ENCODE assay signal across 8 mouse cellular contexts in the genomic region with DNA sequence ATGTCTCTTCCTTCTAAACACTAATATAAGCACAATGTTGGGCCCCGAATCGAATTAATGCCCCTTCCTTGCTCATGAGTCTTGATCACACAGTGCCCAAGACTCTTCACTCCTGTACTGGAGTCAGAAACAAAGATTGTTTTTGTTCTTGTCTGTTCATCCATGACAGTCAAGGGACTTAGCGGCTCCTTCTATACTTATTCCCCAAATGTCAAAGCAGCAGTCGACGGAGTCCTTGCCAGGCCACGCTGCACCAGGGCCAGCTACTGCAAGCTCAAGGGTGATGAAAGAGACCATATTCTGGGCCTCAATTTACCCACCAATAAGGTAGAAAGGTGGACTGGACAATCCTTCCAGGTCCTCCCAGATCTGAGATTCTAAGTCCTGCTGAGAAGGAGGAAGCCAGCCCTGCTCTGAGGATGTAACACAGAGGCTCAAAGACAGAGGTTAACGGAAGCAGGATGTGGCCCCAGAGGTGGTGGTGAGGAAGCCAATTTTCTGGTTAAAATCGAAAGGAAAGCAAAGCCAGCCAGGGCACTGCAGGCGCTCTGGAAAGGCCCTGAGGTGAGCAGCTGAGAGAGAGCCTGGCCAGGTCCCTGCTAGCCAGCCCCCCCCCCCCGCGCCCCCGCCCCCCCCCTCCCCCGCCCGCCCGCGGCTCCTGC. TPM values are rescaled to one million over a fixed set of nuclear protein-coding genes. Genes with fewer than 3 reads are reported as not detected.
DNase-seq lines count a peak whose midpoint lies in the region; ATAC-seq lines count a peak whose summit lies in the region.
"Had no signal": no experiment of that assay in that cellular context is flagged by ENCODE, and none has a peak within 500 bp of the region (broad histone marks: within the 10 kb centered on the region; RNA-seq: fewer than 3 reads in every experiment).

No protein-coding gene starts in this region.

- H3K9ac ChIP-seq in midbrain, embryonic 12.5 days (replicated peaks), result no peak overlapping the region
- no peak overlapping the region for H3K9ac ChIP-seq in midbrain, embryonic 16.5 days (ENCODE audit: low read depth, low read length)
- peak overlapping the region; percentile 33; the same call in 1 of the 2 replicates for H3K9ac ChIP-seq in liver, embryonic 15.5 days

- H3K27ac ChIP-seq in midbrain, embryonic 12.5 days (replicated peaks), result no peak overlapping the region
- no peak overlapping the region; the same call in 1 of the 2 replicates for H3K27ac ChIP-seq in midbrain, embryonic 16.5 days (ENCODE audit: low read length)
- H3K27ac ChIP-seq in liver, embryonic 15.5 days (replicated peaks), result peak overlapping the region; percentile 89

- H3K36me3 ChIP-seq in midbrain, embryonic 12.5 days, result no peaks in the 10 kb centered on the region
- no peaks in the 10 kb centered on the region for H3K36me3 ChIP-seq in midbrain, embryonic 16.5 days (ENCODE audit: control insufficient read depth, insufficient read depth, low read length)
- peaks cover 75% of the 10 kb centered on the region for H3K36me3 ChIP-seq in liver, embryonic 15.5 days (replicated peaks)

- ATAC-seq in midbrain, embryonic 12.5 days (ENCODE audit: low FRiP score, low read depth), result no peak
- ATAC-seq in midbrain, embryonic 16.5 days, result no peak
- ATAC-seq in common myeloid progenitor, adult 5-6 weeks (replicated peaks; ENCODE audit: low read depth, poor library complexity, severe bottlenecking), result peak; percentile 65
- ATAC-seq in inflammation-experienced regulatory T-cells, adult 6 months, result peak; percentile 96
- ATAC-seq in liver, embryonic 15.5 days (ENCODE audit: insufficient read depth), result no peak

- peak; percentile 74 to 76 for DNase-seq in thymus, postnatal 10 days (ENCODE audit: low spot score in 2 of 2)
- DNase-seq in embryo, embryonic 10.5 days (ENCODE audit: low spot score), result no peak

- H3K27me3 ChIP-seq in midbrain, embryonic 12.5 days, result peaks cover 33% of the 10 kb centered on the region
- H3K27me3 ChIP-seq in midbrain, embryonic 16.5 days (ENCODE audit: control insufficient read depth, insufficient read depth, low read depth, low read length), result no peaks in the 10 kb centered on the region
- no peaks in the 10 kb centered on the region for H3K27me3 ChIP-seq in liver, embryonic 15.5 days

- peaks cover 50% of the 10 kb centered on the region for H3K4me1 ChIP-seq in midbrain, embryonic 12.5 days
- H3K4me1 ChIP-seq in midbrain, embryonic 16.5 days (ENCODE audit: control insufficient read depth, insufficient read depth, low read length), result peaks cover 17% of the 10 kb centered on the region
- peaks cover 81% of the 10 kb centered on the region for H3K4me1 ChIP-seq in liver, embryonic 15.5 days (replicated peaks)

- H3K4me3 ChIP-seq in midbrain, embryonic 12.5 days, result no peak overlapping the region
- H3K4me3 ChIP-seq in midbrain, embryonic 16.5 days (ENCODE audit: low read depth, low read length), result no peak overlapping the region
- peak overlapping the region; percentile 81 for H3K4me3 ChIP-seq in liver, embryonic 15.5 days (replicated peaks)
- H3K4me3 ChIP-seq: myocyte had no signal

- no peaks in the 10 kb centered on the region for H3K9me3 ChIP-seq in midbrain, embryonic 12.5 days
- H3K9me3 ChIP-seq in midbrain, embryonic 16.5 days (replicated peaks; ENCODE audit: control insufficient read depth, low read length, poor library complexity, severe bottlenecking), result no peaks in the 10 kb centered on the region
- no peaks in the 10 kb centered on the region for H3K9me3 ChIP-seq in liver, embryonic 15.5 days (replicated peaks)

- 0 out of 2 replicates have a peak overlapping the region, but pooled peaks have one; percentile 11 for H3K4me2 ChIP-seq in midbrain, embryonic 12.5 days (replicated peaks)
- H3K4me2 ChIP-seq in midbrain, embryonic 16.5 days (ENCODE audit: low read length), result no peak overlapping the region
- H3K4me2 ChIP-seq in liver, embryonic 15.5 days, result peak overlapping the region; percentile 76

- 36% methylated on average over 9 of the region's 16 CpGs for WGBS in midbrain, embryonic 12.5 days
- 36% methylated on average over 9 of the region's 16 CpGs for whole genome bisulfite sequencing in midbrain, embryonic 16.5 days
- WGBS in liver, embryonic 15.5 days (ENCODE audit: insufficient replicate concordance), result 45% methylated on average over 12 of the region's 16 CpGs

RNA-seq across cellular contexts. Expression of a gene that starts 8.2 kb away (rescaled TPM):
- polyA plus RNA-seq in midbrain, embryonic 12.5 days (2016; fragmentation: Nextera tagmentation; extraction: Ambion mirVana), result 12.7 and 17.2 TPM in 2 replicates
- 26.3 and 36.4 TPM in 2 replicates for polyA plus RNA-seq in midbrain, embryonic 16.5 days (2015; fragmentation: Nextera tagmentation; extraction: Ambion mirVana)
- total RNA-seq in common myeloid progenitor, adult 5-6 weeks (2017), result 23.2 and 35.5 TPM in 2 replicates
- polyA plus RNA-seq in inflammation-experienced regulatory T-cells, adult 6 months (2017; shearing (Covaris generic)), result 10 to 100 TPM; 31.1 to 35.0 (median 32.7) TPM
- polyA plus RNA-seq in liver, embryonic 15.5 days (2015; fragmentation: Nextera tagmentation; extraction: Ambion mirVana), result 291 and 294 TPM in 2 replicates

RNA-seq across cellular contexts. Expression of a gene that starts 46.1 kb away (rescaled TPM):
- not detected in 2 replicates for polyA plus RNA-seq in midbrain, embryonic 12.5 days (2016; fragmentation: Nextera tagmentation; extraction: Ambion mirVana)
- polyA plus RNA-seq in midbrain, embryonic 16.5 days (2015; fragmentation: Nextera tagmentation; extraction: Ambion mirVana), result not detected in 2 replicates
- not detected in 2 replicates for total RNA-seq in common myeloid progenitor, adult 5-6 weeks (2017)
- under 1 TPM in 1 of 3 experiments, not detected in 2; 0.31 TPM for polyA plus RNA-seq in inflammation-experienced regulatory T-cells, adult 6 months (2017; shearing (Covaris generic))
- not detected in 2 replicates for polyA plus RNA-seq in liver, embryonic 15.5 days (2015; fragmentation: Nextera tagmentation; extraction: Ambion mirVana)
- polyA plus RNA-seq: myocyte had no signal

Comparison
In these comparisons a context has a peak if more than half of its experiments do, and no peak if none do; other contexts are left out.
1. ATAC-seq: peak in common myeloid progenitor, adult 5-6 weeks (single experiment) and inflammation-experienced regulatory T-cells, adult 6 months (single experiment); none in midbrain, embryonic 12.5 days (single experiment), midbrain, embryonic 16.5 days (single experiment) and liver, embryonic 15.5 days (single experiment).